ENCODE assay signal across 22 mouse cellular contexts in the genomic region with DNA sequence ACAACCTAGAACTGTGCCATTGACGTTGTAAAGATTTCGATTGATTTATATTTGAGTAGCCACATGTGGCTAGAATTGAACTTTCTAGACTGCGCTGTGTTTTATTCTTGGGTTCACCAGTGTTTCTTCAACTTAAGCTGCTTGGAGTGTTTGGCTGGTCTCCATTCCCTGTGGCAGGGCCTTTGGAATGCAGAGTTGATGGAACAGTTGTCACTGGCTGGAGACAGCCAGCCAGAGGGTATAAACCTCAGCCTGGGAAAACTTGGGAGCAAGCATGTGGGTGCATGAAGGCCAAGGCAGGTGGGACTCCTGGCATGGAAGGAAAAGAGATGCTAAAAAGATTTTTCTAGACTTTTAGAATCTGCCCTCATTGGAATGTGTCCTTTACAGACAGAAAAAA.
A peak's percentile ranks its signal among the peaks of the same experiment; 100 is the strongest.
DNase-seq lines count a peak whose midpoint lies in the region; ATAC-seq and TF ChIP-seq lines count a peak whose summit lies in the region.
"Had no signal": no experiment of that assay in that cellular context is flagged by ENCODE, and none has a peak within 500 bp of the region (broad histone marks: within the 10 kb centered on the region; RNA-seq: fewer than 3 reads in every experiment).

No protein-coding gene starts in this region.

- H3K4me2 ChIP-seq in lung, embryonic 16.5 days (ENCODE audit: low read depth, low read length): no peak overlapping the region
- H3K4me2 ChIP-seq in lung, postnatal 0 days (replicated peaks; ENCODE audit: low read depth, low read length): no peak overlapping the region
- H3K4me2 ChIP-seq in myocyte (ENCODE audit: low read depth): no peak overlapping the region
- H3K4me2 ChIP-seq: embryonic facial prominence, embryonic 13.5 days; liver, embryonic 11.5 days; midbrain, embryonic 12.5 days had no signal

- H3K79me2 ChIP-seq in myocyte (ENCODE audit: control insufficient read depth, insufficient read depth): no peaks in the 10 kb centered on the region

- H3K9ac ChIP-seq in lung, embryonic 16.5 days (ENCODE audit: low read length): no peak overlapping the region
- H3K9ac ChIP-seq in lung, postnatal 0 days (replicated peaks; ENCODE audit: low read depth): no peak overlapping the region
- H3K9ac ChIP-seq: embryonic facial prominence, embryonic 13.5 days; midbrain, embryonic 12.5 days had no signal

- H3K27me3 ChIP-seq in lung, embryonic 16.5 days (ENCODE audit: control insufficient read depth, insufficient read depth, low read depth, low read length): no peaks in the 10 kb centered on the region
- no peaks in the 10 kb centered on the region for H3K27me3 ChIP-seq in lung, postnatal 0 days (replicated peaks; ENCODE audit: insufficient read depth, low read length)
- no peaks in the 10 kb centered on the region for H3K27me3 ChIP-seq in myocyte (ENCODE audit: control insufficient read depth, insufficient read depth, insufficient read length)
- H3K27me3 ChIP-seq: embryonic facial prominence, embryonic 13.5 days; midbrain, embryonic 12.5 days had no signal

- intact Hi-C loops in gastrocnemius, postnatal 36 days (cut with DNase I): no loop called here

- no peaks in the 10 kb centered on the region for H3K9me3 ChIP-seq in lung, embryonic 16.5 days (ENCODE audit: control insufficient read depth, low read length)
- H3K9me3 ChIP-seq in lung, postnatal 0 days (ENCODE audit: low read length): no peaks in the 10 kb centered on the region
- H3K9me3 ChIP-seq: embryonic facial prominence, embryonic 13.5 days; heart, embryonic 10.5 days; midbrain, embryonic 12.5 days had no signal

- H3K36me3 ChIP-seq in lung, embryonic 16.5 days (ENCODE audit: control insufficient read depth, insufficient read depth, low read length): no peaks in the 10 kb centered on the region
- no peaks in the 10 kb centered on the region for H3K36me3 ChIP-seq in lung, postnatal 0 days (ENCODE audit: insufficient read depth, low read length)
- no peaks in the 10 kb centered on the region for H3K36me3 ChIP-seq in myocyte (ENCODE audit: control insufficient read depth, insufficient read depth)
- H3K36me3 ChIP-seq: embryonic facial prominence, embryonic 13.5 days; heart, embryonic 10.5 days; midbrain, embryonic 12.5 days had no signal

- no peak for TF ChIP-seq CTCF in lung, postnatal 0 days (IDR thresholded peaks at IDR 0.05)

- H3K4me1 ChIP-seq in lung, embryonic 16.5 days (replicated peaks; ENCODE audit: control insufficient read depth, insufficient read depth, low read length): peaks cover 15% of the 10 kb centered on the region
- no peaks in the 10 kb centered on the region for H3K4me1 ChIP-seq in lung, postnatal 0 days (ENCODE audit: insufficient read depth, low read depth, low read length)
- H3K4me1 ChIP-seq: embryonic facial prominence, embryonic 13.5 days; midbrain, embryonic 12.5 days had no signal

- peak; percentile 8 for DNase-seq in gastrocnemius, postnatal 25 days
- DNase-seq in gastrocnemius, postnatal 36 days: no peak
- no peak for DNase-seq in lung, postnatal 0 days (ENCODE audit: low spot score)
- DNase-seq in kidney, adult 9 months: peak; percentile 22
- no peak for DNase-seq in layer of hippocampus, adult 9-11 months
- DNase-seq in cerebellum, postnatal 25 days: no peak
- DNase-seq: adrenal gland, postnatal 25 days; cerebellum, adult 2 months; gastrocnemius, postnatal 10 days; heart, postnatal 36 days; left cerebral cortex, postnatal 4 days; retina, postnatal 1 day; right cerebral cortex, postnatal 4 days; thymus, postnatal 4 days had no signal

- WGBS in lung, embryonic 16.5 days: 53% methylated on average over 3 of the region's 3 CpGs
- 61% methylated on average over 3 of the region's 3 CpGs for WGBS in lung, postnatal 0 days

- peak overlapping the region; percentile 54 for H3K27ac ChIP-seq in lung, embryonic 16.5 days (ENCODE audit: low read length)
- H3K27ac ChIP-seq in lung, postnatal 0 days (ENCODE audit: low read length): no peak overlapping the region
- H3K27ac ChIP-seq: embryonic facial prominence, embryonic 13.5 days; heart, embryonic 10.5 days; hindbrain, postnatal 0 days; kidney, postnatal 0 days; midbrain, embryonic 12.5 days had no signal

- no peak for TF ChIP-seq EP300 in lung, postnatal 0 days (IDR thresholded peaks at IDR 0.05)

- H3K4me3 ChIP-seq in lung, embryonic 16.5 days (ENCODE audit: low read length): no peak overlapping the region
- H3K4me3 ChIP-seq in lung, postnatal 0 days (ENCODE audit: low read depth, low read length): no peak overlapping the region
- H3K4me3 ChIP-seq in myocyte: no peak overlapping the region
- H3K4me3 ChIP-seq: embryonic facial prominence, embryonic 13.5 days; heart, embryonic 10.5 days; midbrain, embryonic 12.5 days had no signal

- TF ChIP-seq POLR2A in myocyte (IDR thresholded peaks at IDR 0.05; ENCODE audit: insufficient read length, low read depth): no peak

- H3ac ChIP-seq in myocyte (ENCODE audit: control insufficient read depth, insufficient read length): no peak overlapping the region

- ATAC-seq in lung, embryonic 16.5 days (ENCODE audit: low read depth): peak; percentile 30; the same call in 1 of the 2 replicates
- no peak for ATAC-seq in lung, postnatal 0 days
- ATAC-seq: hindbrain, postnatal 0 days had no signal

TF ChIP-seq in myocyte, 11 proteins besides CTCF, POLR2A, EP300 and RAD21:
- TF ChIP-seq E2F4 (IDR thresholded peaks at IDR 0.05; ENCODE audit: insufficient read depth) (no peak), MYOG (IDR thresholded peaks at IDR 0.05; ENCODE audit: control insufficient read depth in 1 of 3, insufficient read depth in 1 of 3, insufficient read length in 2 of 3, low read depth in 2 of 3) (peak; percentile 42 to 64 (median 45)), TCF3 (IDR thresholded peaks at IDR 0.05; ENCODE audit: insufficient read length, low read depth) (no peak), MYOD1 (IDR thresholded peaks at IDR 0.05; ENCODE audit: control insufficient read depth in 1 of 3, insufficient read length in 2 of 3, low read depth in 2 of 3) (peak in 2 of 3 experiments; percentile 32 to 37), TCF12 (IDR thresholded peaks at IDR 0.05; ENCODE audit: insufficient read depth, poor library complexity, severe bottlenecking) (no peak)

Comparison
In these comparisons a context has a peak if more than half of its experiments do, and no peak if none do; other contexts are left out.
1. DNase-seq: peak in gastrocnemius, postnatal 25 days (single experiment) and kidney, adult 9 months (single experiment); none in gastrocnemius, postnatal 36 days (0 of 2), lung, postnatal 0 days (single experiment), layer of hippocampus, adult 9-11 months (single experiment) and cerebellum, postnatal 25 days (0 of 2).